1 mouse cellular context compared by ENCODE assay signal in genomic region chr4:125114638-125115037, GRCm38 (mm10).
A peak's percentile ranks its signal among the peaks of the same experiment; 100 is the strongest.
TF ChIP-seq lines count a peak whose summit lies in the region.

No protein-coding gene starts in this region.

TF ChIP-seq in CH12.LX, 34 proteins besides CTCF, POLR2A, EP300 and RAD21:
- TF ChIP-seq IRF4 (IDR thresholded peaks at IDR 0.05; ENCODE audit: low read depth, low read length) (peak; percentile 44; the same call in 1 of the 2 replicates), ETS1 (conservative IDR thresholded peaks at IDR 0.05; ENCODE audit: low read depth, low read length) (no peak; the same call in 1 of the 2 replicates), NRF1 (IDR thresholded peaks at IDR 0.05; ENCODE audit: low read depth, low read length) (0 out of 2 replicates have a peak, but pooled peaks have one; percentile 10), RCOR1 (conservative IDR thresholded peaks at IDR 0.05; ENCODE audit: low read depth, low read length) (no peak), ZC3H11A (IDR thresholded peaks at IDR 0.05; ENCODE audit: low read depth, low read length) (peak; percentile 10; the same call in 1 of the 2 replicates), POLR2AphosphoS2 (IDR thresholded peaks at IDR 0.05; ENCODE audit: low read depth, low read length) (no peak), ZMIZ1 (IDR thresholded peaks at IDR 0.05; ENCODE audit: low read depth, low read length) (no peak), PAX5 (IDR thresholded peaks at IDR 0.05; ENCODE audit: low read length) (no peak), SIN3A (IDR thresholded peaks at IDR 0.05; ENCODE audit: low read length) (peak; percentile 67; the same call in 1 of the 2 replicates), NELFE (IDR thresholded peaks at IDR 0.05; ENCODE audit: low read depth, low read length) (peak; percentile 51), JUND (conservative IDR thresholded peaks at IDR 0.05; ENCODE audit: low read depth, low read length) (peak; percentile 49), JUN (IDR thresholded peaks at IDR 0.05; ENCODE audit: insufficient read depth, low read depth, low read length) (0 out of 2 replicates have a peak, but pooled peaks have one; percentile 10), CHD1 (IDR thresholded peaks at IDR 0.05; ENCODE audit: low read depth, low read length) (0 out of 2 replicates have a peak, but pooled peaks have one; percentile 22), CHD2 (IDR thresholded peaks at IDR 0.05; ENCODE audit: low read length) (no peak), GABPA (IDR thresholded peaks at IDR 0.05; ENCODE audit: insufficient replicate concordance, low read depth, low read length) (no peak), MAZ (IDR thresholded peaks at IDR 0.05; ENCODE audit: low read depth, low read length) (no peak), E2F4 (IDR thresholded peaks at IDR 0.05; ENCODE audit: insufficient replicate concordance, low read depth, low read length) (no peak), MXI1 (IDR thresholded peaks at IDR 0.05; ENCODE audit: low read depth, low read length) (peak; percentile 43; the same call in 1 of the 2 replicates), USF1 (IDR thresholded peaks at IDR 0.05; ENCODE audit: low read depth, low read length) (no peak), KAT2A (IDR thresholded peaks at IDR 0.05; ENCODE audit: insufficient replicate concordance, low read length) (no peak), ELF1 (IDR thresholded peaks at IDR 0.05; ENCODE audit: low read depth, low read length) (peak; percentile 57), MAX (IDR thresholded peaks at IDR 0.05; ENCODE audit: low read length) (peak; percentile 74), HCFC1 (IDR thresholded peaks at IDR 0.05; ENCODE audit: low read depth, low read length) (no peak), USF2 (conservative IDR thresholded peaks at IDR 0.05; ENCODE audit: low read depth, low read length) (no peak), ZNF384 (IDR thresholded peaks at IDR 0.05; ENCODE audit: low read depth, low read length) (no peak), MAFK (IDR thresholded peaks at IDR 0.05; ENCODE audit: insufficient replicate concordance, low read length) (no peak), TCF12 (IDR thresholded peaks at IDR 0.05; ENCODE audit: low read depth, low read length) (peak; percentile 55; the same call in 1 of the 2 replicates), TBP (conservative IDR thresholded peaks at IDR 0.05; ENCODE audit: low read depth, low read length) (no peak), MYC (IDR thresholded peaks at IDR 0.05; ENCODE audit: low read depth, low read length) (peak; percentile 85), UBTF (IDR thresholded peaks at IDR 0.05; ENCODE audit: low read depth, low read length) (no peak), ZKSCAN1 (IDR thresholded peaks at IDR 0.05; ENCODE audit: borderline replicate concordance, low read depth, low read length) (no peak), MEF2A (IDR thresholded peaks at IDR 0.05; ENCODE audit: borderline replicate concordance, low read depth, low read length) (0 out of 2 replicates have a peak, but pooled peaks have one; percentile 61), BHLHE40 (IDR thresholded peaks at IDR 0.05; ENCODE audit: low read depth, low read length) (0 out of 2 replicates have a peak, but pooled peaks have one; percentile 3), SMC3 (IDR thresholded peaks at IDR 0.05; ENCODE audit: low read depth, low read length) (peak; percentile 85)
